Mouse (Mus musculus) stomach, embryonic 16.5 days (tissue): ENCODE measurements around the gene Sept9. TPM values are rescaled to one million over a fixed set of nuclear protein-coding genes. Genes with fewer than 3 reads are reported as not detected.

Source experiments
- ATAC-seq: fragments of 200-750 bp; cut with Nextera tagmentation; 2 replicates; pipeline ENCODE4 v1.8.0; 2017; ENCODE audit warnings: moderate number of reproducible peaks, moderate TSS enrichment; ENCODE audit not compliant: insufficient read depth, low FRiP score
- H3K27ac ChIP-seq: fragments of 300-500 bp; sonication (generic); 2 replicates; pipeline ENCODE4 v1.5.1; 2014; ENCODE audit warnings: low read length
- H3K27me3 ChIP-seq: fragments of 300-500 bp; sonication (generic); 2 replicates; pipeline ENCODE4 v1.6.1; 2014; ENCODE audit warnings: low read length, control low read depth, mixed read lengths; ENCODE audit not compliant: control insufficient read depth, insufficient read depth
- H3K36me3 ChIP-seq: fragments of 300-500 bp; sonication (generic); 2 replicates; pipeline ENCODE4 v1.6.1; 2014; ENCODE audit warnings: low read length; ENCODE audit not compliant: control insufficient read depth, insufficient read depth
- H3K4me1 ChIP-seq: fragments of 300-500 bp; sonication (generic); 2 replicates; pipeline ENCODE4 v1.6.1; 2014; ENCODE audit warnings: low read length, control low read depth, mixed read lengths; ENCODE audit not compliant: control insufficient read depth, insufficient read depth
- H3K4me2 ChIP-seq: fragments of 300-500 bp; sonication (generic); 2 replicates; pipeline ENCODE4 v1.6.1; 2014; ENCODE audit warnings: low read depth, low read length, mixed read lengths
- H3K4me3 ChIP-seq: fragments of 300-500 bp; sonication (generic); replicated peaks from 2 replicates; pipeline ENCODE4 v1.5.1; 2014; ENCODE audit warnings: mild to moderate bottlenecking, low read length
- H3K9ac ChIP-seq: fragments of 300-500 bp; sonication (generic); 2 replicates; pipeline ENCODE4 v1.6.1; 2014; ENCODE audit warnings: low read length
- H3K9me3 ChIP-seq: fragments of 300-500 bp; sonication (generic); replicated peaks from 2 replicates; pipeline ENCODE4 v1.6.1; 2016; ENCODE audit warnings: low read length, control low read depth; ENCODE audit not compliant: control insufficient read depth
- WGBS: fragments of 180-500 bp; shearing (Covaris S2); extraction: QIAGEN DNeasy Blood & Tissue Kit; methylation state at CpG from one replicate; pipeline ENCODE4 v1.1.7; 2014; 5-methylcytosine and 5-hydroxymethylcytosine counted together
- polyA plus RNA-seq: library from polyadenylated mRNA; unstranded; fragments of >200 nt; fragmentation: Nextera tagmentation; extraction: Ambion mirVana; gene quantifications from 2 replicates; pipeline ENCODE4 v1.2.1, GENCODE M21; 2015

The Sept9 gene
- polyA plus RNA-seq, 1 experiment from 2014 or later, result 105 TPM

DNA sequence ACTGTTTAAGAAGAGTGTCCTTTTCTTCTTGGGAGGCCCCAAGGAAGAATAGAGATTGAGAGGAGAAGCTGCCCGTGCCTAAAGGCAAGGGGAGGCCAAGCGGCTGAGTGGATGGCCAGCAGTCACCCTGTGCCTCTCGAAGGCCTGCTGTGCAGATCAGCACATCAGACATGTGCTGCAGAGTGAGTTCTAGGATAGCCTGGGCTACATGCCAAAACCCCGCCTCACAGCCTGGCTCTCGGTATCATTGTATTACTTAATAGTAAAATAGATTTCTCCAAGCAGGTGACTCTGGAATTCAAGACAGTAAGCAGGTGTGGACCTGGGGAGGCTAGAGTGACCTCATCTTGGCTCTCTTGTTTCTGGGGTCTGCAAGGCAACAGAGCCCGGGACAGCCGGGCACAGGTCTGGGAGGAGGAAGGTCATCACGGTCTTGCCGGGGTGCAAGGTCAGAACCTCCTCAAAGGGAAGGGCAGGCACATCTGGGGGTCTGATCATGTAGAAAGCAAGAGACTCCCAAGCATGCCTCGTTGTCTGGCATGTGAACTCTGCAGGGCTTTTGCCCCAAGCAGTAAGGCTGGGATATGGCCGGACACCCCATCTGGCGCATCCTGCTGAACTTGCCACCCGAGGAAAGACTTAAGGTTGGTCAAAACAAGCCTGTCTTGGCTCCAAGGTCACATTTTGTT, 40.1 kb upstream of the Sept9 start:
- Histone ChIP-seq H3K9ac (no peak overlapping the region), H3K9me3 (no peaks in the 10 kb centered on the region), H3K4me2 (no peak overlapping the region), H3K36me3 (peaks cover 12% of the 10 kb centered on the region), H3K27ac (no peak overlapping the region), H3K4me1 (peaks cover 7% of the 10 kb centered on the region; the same call in 1 of the 2 replicates), H3K4me3 (no peak overlapping the region), H3K27me3 (no peaks in the 10 kb centered on the region)
- ATAC-seq, result no peak
- 81% methylated on average over 13 of the region's 13 CpGs for WGBS

DNA sequence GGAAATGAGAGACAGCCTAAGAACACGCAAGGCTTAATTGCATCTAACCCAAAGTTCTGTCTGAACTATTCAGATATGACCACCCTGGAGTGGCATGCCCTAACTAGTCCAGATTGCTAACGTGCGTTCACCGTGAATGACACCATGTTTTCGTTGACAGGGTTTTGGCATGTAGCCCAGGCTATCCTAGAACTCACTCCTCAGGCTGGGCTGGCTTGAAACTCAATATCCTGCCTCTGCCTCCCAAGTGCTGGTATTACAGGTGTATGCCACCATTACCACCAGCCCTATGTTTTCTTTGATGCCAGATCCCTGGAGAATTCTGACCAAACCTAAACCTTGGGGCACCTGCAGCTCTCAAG, 39.5 kb upstream of the Sept9 start:
- no peak overlapping the region for H3K9ac ChIP-seq
- 76% methylated on average over 5 of the region's 5 CpGs for WGBS
- H3K36me3 ChIP-seq, result peaks cover 12% of the 10 kb centered on the region
- no peaks in the 10 kb centered on the region for H3K27me3 ChIP-seq
- H3K4me3 ChIP-seq, result no peak overlapping the region
- H3K27ac ChIP-seq, result no peak overlapping the region
- peaks cover 7% of the 10 kb centered on the region; the same call in 1 of the 2 replicates for H3K4me1 ChIP-seq
- no peak for ATAC-seq
- no peak overlapping the region for H3K4me2 ChIP-seq
- no peaks in the 10 kb centered on the region for H3K9me3 ChIP-seq

DNA sequence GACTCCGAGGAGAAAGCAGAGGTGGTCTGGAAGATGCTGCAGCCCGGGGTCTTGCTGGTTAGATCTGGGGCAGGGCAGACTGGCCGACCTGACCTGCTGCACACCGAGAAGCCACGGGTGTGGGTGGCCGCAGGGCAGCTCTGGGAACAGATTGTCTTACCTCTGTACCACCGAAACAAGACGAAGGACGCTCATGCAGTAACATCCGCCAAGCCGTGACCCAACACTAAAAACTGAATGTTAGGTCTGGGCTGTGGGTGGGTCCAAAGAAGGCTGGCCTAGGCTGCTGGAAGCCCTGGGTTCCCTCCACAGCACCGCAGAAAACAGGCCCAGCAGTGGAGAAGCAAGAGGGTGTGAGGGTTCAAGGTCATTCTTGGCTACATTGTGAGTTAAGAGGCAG, 38.7 kb upstream of the Sept9 start:
- no peak for ATAC-seq
- H3K27ac ChIP-seq, result no peak overlapping the region
- no peak overlapping the region for H3K4me3 ChIP-seq
- no peaks in the 10 kb centered on the region for H3K27me3 ChIP-seq
- no peak overlapping the region for H3K9ac ChIP-seq
- peaks cover 7% of the 10 kb centered on the region; the same call in 1 of the 2 replicates for H3K4me1 ChIP-seq
- H3K36me3 ChIP-seq, result peaks cover 4% of the 10 kb centered on the region
- 89% methylated on average over 12 of the region's 12 CpGs for WGBS
- H3K4me2 ChIP-seq, result no peak overlapping the region
- H3K9me3 ChIP-seq, result no peaks in the 10 kb centered on the region

DNA sequence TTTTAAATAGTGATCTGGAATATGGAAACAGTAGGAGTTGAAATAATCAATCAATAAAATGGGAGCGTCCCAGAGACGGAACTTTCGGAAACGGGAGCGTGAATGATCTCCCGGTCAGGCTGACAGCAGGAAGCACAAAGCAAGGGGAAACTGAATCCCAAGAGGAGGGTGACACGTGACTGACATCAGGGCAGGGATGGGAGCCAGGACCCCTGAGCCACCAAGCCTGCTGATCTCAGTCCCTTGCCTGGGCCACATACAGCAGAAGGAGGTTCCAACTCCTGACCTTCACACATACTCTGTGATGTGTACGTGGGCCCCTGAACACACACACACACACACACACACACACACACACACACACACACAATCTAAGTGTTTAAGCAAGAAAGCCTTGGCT, 37.9 kb upstream of the Sept9 start:
- H3K36me3 ChIP-seq, result peaks cover 4% of the 10 kb centered on the region; the same call in 1 of the 2 replicates
- WGBS, result 60% methylated on average over 8 of the region's 8 CpGs
- H3K9me3 ChIP-seq, result no peaks in the 10 kb centered on the region
- no peak for ATAC-seq
- H3K9ac ChIP-seq, result no peak overlapping the region
- no peaks in the 10 kb centered on the region for H3K27me3 ChIP-seq
- H3K4me2 ChIP-seq, result no peak overlapping the region
- no peak overlapping the region for H3K27ac ChIP-seq
- peaks cover 7% of the 10 kb centered on the region; the same call in 1 of the 2 replicates for H3K4me1 ChIP-seq
- no peak overlapping the region for H3K4me3 ChIP-seq

DNA sequence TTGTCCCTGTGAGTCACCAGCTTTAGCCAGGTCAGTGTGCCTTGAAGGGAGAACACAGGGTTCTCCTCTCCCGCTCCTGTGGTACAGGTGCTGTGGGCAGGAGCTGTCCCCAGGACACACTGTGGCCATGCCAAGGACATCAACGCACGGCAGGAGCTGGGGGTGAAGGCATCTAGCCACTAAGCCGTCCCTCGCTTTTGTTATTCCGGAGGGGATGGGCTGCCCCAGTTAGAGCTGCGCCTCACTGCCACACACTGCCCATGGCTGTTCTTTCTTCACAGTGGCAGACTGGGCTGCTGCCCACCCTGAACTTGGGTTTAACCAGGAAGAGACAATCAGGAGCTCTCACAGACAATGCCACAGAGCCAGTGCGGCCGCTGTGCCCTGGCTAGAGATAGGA, 36.4 kb upstream of the Sept9 start:
- H3K36me3 ChIP-seq, result no peaks in the 10 kb centered on the region
- H3K9ac ChIP-seq, result no peak overlapping the region
- 81% methylated on average over 9 of the region's 9 CpGs for WGBS
- no peak overlapping the region for H3K4me2 ChIP-seq
- no peak overlapping the region for H3K27ac ChIP-seq
- H3K4me1 ChIP-seq, result no peaks in the 10 kb centered on the region; the same call in 1 of the 2 replicates
- ATAC-seq, result no peak
- H3K27me3 ChIP-seq, result no peaks in the 10 kb centered on the region
- no peak overlapping the region for H3K4me3 ChIP-seq
- no peaks in the 10 kb centered on the region for H3K9me3 ChIP-seq

DNA sequence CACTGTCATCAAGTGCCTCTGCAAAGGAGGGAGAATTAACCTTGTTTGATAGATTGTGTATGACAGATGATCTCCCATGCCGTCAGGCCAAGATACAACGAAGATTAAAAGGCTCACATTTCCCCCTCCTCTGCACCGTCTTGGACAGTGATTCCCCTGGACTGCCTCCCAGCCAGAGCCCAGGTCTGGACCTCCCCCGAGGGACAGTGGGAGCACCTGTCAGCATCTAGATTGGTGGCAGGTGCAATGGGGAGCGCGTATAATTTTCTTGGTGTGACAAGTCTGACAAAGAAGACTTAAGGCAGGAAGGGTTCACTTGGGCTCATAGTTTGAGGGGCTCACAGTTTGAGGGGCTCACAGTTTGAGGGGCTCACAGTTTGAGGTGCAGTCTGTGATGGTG, 35.7 kb upstream of the Sept9 start:
- Histone ChIP-seq H3K9me3 (no peaks in the 10 kb centered on the region), H3K27me3 (no peaks in the 10 kb centered on the region), H3K4me3 (no peak overlapping the region), H3K9ac (no peak overlapping the region), H3K4me2 (no peak overlapping the region), H3K4me1 (no peaks in the 10 kb centered on the region; the same call in 1 of the 2 replicates), H3K36me3 (no peaks in the 10 kb centered on the region), H3K27ac (no peak overlapping the region)
- ATAC-seq, result no peak
- 73% methylated on average over 6 of the region's 6 CpGs for WGBS

DNA sequence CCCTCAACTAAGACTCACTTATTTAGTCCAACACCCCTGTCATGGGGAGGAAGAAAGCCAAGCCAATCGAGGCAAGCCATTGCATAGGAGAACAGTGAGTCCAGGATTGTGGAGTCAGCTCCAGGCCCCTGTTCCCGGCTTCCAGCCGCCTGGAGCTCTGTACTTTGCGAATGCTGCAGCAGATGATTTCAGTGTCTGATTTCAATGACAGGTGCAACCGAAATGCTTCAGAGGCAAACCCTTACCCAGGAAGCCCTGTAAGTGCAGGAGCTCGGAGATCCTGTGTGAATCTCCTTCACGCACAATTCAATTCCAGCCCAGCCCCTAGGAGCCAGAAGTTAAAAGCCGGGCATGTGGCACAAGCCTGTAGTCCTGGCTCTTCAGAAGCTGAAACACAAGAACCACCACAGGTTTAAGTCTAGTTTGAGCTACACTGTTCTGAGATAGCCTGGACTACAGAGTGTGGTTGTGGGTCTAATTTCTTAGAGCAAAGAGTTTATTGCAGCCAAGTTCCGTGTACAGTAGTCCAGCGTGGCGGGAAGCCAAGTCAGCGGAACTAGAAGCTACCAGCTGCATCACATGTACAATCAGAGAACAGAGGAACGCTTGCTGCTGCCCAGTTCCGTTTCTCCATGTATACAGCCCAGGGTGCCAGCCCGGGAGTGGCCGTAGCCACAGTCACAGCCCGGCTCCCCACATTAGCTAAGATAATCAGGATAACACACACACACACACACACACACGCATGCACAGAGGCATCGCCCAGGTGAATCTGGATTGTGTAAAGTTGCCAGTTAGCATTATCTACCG, 31.0 kb upstream of the Sept9 start:
- no peaks in the 10 kb centered on the region for H3K9me3 ChIP-seq
- 73% methylated on average over 20 of the region's 20 CpGs for WGBS
- H3K4me3 ChIP-seq, result no peak overlapping the region
- H3K4me1 ChIP-seq, result no peaks in the 10 kb centered on the region; the same call in 1 of the 2 replicates
- no peaks in the 10 kb centered on the region for H3K36me3 ChIP-seq
- no peak overlapping the region for H3K27ac ChIP-seq
- H3K27me3 ChIP-seq, result no peaks in the 10 kb centered on the region
- ATAC-seq, result peak; percentile 48; the same call in 1 of the 2 replicates
- H3K4me2 ChIP-seq, result no peak overlapping the region
- H3K9ac ChIP-seq, result no peak overlapping the region

DNA sequence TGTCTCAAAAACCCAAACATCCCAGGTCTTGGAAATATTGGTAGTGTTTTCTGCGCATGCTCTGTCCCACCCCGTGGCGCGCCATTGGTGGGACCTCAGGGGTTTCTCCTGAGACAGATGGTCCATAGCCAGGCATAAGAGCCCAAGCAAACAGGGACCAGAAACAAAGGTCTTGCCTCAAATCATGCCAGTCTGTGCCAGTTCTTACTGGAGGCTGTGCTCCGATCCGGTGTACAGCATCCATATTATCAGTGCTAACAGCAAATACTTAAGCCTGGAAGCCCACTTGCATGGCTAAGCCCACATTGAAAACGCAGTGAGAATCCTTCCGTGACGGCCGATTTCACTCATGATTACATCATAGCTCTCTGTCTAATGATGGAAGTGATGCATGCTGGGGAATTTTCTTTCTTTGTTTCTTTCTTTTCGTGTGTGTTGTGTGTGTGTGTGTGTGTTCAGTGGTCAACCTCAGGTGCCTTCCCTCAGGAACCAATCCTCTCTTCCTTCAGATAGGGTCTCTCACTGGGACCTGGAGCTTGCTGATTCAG, 30.3 kb upstream of the Sept9 start:
- no peaks in the 10 kb centered on the region; the same call in 1 of the 2 replicates for H3K4me1 ChIP-seq
- H3K4me2 ChIP-seq, result no peak overlapping the region
- H3K36me3 ChIP-seq, result no peaks in the 10 kb centered on the region
- H3K9ac ChIP-seq, result no peak overlapping the region
- no peaks in the 10 kb centered on the region for H3K27me3 ChIP-seq
- H3K27ac ChIP-seq, result no peak overlapping the region
- no peaks in the 10 kb centered on the region for H3K9me3 ChIP-seq
- ATAC-seq, result no peak
- no peak overlapping the region for H3K4me3 ChIP-seq
- WGBS, result 89% methylated on average over 11 of the region's 11 CpGs
